Mouse (Mus musculus): ENCODE measurements around the gene Nr3c2.

The Nr3c2 gene

DNA sequence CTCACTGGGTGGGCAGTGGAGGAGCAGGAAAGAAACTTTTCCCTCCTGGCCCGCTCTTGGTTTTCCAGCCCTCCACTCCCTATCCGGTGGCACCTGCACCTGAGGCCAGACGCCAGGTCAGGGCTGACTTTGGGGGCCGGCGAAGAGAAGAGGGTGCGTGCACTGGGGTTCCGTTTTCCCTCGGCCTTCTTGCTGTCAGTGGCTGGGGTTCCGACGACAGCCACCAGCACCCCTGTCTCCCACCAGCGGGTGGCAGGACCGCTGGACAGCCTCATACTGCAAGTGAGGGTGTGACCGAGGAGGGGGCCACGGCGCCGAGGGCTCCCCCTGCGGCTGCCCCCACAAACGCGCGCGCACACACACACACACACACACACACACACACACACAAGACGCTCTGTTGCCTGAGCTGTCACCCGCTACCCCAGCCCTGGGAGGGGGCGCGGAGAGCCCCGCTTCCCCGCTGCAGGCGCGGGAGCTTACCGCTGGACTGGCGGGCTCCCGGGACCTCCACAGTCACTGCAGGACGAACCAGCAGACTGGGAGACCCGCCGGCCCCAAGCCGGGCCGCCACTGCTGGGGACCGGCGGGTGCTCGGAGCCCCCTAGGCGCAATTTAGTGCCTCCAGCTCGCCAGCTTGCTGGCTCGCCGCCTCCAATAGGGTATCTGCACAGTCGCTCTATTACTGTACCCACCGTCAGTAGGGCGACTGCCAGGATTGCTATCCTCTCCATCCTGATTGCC is at the start of gene Nr3c2:
Nr3c2 (plus strand) TSS at position 32 of the 744 bp plus-strand sequence.
- peak; percentile 33 for DNase-seq (ENCODE audit: low spot score)

DNA sequence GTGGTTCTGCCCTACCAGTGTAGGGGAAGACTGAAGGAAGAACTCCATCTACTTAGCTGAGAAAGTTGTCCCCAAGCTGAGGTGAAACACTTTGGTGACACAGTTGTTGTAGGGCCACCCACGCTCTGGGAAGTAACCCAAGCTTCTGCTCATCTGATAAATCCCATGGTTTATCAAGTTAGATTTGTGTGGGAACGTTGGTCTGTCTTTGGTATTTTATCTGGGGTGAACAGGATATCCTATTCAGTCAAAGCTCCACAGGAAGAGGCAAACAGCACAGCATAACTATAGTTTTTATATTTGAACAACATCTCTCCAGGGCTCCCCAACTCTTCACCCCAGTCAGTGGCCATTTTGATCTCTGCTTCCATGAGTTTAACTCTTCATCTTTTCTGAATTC is 40.7 kb upstream of the Nr3c2 start:
- DNase-seq (ENCODE audit: low spot score): no peak

DNA sequence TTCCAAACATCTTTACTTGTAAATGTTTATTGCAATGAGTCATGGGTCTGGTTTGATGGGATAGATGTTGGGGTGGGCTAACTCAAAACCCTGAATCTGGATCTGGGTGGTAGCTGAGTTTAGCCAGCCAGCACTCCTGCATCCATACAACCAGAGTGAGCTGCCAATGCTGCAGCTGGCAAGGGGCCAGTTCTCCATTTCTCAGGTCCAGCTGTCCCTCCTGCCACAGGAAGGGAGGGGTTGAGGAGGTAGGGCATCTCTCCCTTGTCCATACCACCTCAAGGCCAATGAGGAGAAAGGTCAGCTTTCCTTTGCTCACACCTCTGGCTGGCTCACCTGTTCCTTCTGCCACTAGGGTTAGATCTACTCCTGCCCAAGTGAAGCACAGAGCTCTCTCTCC is 39.5 kb upstream of the Nr3c2 start:
- no peak for DNase-seq (ENCODE audit: low spot score)

DNA sequence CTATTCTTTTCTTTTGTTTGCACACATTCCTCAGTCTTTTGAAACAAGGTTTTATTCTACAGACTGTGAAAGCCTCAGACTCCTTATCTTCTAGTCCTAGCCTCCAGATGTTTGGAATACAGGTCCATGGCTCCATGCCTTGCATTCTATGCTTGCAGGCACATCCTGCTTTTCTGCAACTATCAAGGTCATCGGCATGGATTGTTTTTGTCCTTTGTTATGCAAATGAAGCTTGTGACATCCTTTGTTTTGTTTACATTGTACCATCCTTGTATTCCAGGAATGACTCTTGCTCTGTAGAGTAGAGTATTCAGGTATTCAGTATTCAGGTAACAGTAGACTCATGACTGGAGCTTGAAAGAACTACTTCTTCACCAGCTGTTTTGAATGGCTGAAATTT is 36.2 kb upstream of the Nr3c2 start:
- DNase-seq (ENCODE audit: low spot score): no peak

DNA sequence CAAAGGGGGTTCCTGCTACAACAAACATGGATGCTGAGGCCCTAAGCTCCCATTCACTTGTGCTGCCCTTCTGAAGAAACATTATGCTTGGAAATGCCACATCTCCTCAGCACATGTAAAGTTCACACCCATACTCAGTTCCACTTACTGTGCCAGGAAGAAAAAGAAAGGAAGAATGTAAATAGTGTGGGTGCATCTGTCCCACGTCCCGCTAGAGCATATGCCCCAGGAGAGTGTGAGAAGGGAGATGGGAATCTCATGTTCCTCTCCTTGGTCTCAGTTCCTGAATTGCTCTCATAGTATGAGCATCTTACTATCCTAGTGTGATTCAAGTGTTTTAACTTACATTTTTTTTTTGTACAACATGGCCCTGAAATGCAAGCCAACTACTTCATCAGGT is 22.4 kb upstream of the Nr3c2 start:
- no peak for DNase-seq (ENCODE audit: low spot score)

DNA sequence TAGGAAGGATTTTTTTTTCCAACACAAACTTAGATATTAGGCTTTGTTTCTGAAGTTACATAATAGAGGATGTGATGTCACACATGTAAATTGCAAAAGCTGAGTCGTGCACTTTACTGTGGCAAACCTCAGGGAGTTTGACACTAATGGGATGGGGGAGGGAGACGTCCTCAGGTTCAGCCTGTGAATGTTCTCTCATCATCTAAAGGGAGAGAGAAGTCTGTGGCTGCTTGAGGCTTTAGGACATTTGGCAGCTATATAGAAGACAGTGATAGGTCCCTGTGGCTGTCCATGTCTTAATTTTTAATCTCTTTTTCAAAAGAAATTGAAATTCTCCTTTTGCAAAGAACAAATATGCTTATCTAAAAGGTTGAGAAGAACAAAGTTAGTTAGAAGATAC is 2.2 kb upstream of the Nr3c2 start:
- DNase-seq (ENCODE audit: low spot score): no peak

DNA sequence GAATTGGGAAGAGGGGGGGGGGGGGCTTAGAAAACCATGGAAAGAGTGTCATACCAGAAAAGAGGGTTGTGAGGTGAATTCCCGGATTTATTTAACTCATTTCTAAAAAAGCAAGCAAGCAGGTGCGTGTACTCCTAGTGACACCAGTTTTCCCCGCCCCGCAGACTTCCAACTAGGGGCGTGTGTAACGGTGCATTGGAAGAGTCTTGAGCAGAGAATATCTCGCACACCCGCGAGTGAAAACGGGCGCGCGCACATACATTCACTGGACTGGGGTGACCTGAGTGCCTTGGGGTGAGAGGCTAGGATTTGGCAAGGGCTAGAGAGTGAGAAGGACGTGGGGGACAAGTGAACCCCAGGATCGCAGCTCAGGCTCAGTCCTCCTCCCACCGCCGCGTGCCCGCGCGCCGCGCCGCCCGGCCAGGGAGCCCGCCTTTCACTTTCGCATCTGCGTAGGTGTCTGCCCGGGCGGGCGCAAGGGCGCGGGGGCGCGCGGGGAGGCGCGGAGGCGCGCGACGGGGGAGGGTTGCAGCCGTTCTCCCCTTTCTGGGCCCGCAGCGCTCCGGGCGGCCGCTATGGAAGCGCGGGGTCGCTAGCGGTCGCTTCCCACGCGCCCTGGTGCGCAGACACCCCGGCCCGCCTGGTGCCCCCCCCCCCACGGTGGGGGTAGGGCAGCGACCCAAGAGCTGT is 376 bp upstream of the Nr3c2 start:
- peak; percentile 77 for DNase-seq (ENCODE audit: low spot score)

DNA sequence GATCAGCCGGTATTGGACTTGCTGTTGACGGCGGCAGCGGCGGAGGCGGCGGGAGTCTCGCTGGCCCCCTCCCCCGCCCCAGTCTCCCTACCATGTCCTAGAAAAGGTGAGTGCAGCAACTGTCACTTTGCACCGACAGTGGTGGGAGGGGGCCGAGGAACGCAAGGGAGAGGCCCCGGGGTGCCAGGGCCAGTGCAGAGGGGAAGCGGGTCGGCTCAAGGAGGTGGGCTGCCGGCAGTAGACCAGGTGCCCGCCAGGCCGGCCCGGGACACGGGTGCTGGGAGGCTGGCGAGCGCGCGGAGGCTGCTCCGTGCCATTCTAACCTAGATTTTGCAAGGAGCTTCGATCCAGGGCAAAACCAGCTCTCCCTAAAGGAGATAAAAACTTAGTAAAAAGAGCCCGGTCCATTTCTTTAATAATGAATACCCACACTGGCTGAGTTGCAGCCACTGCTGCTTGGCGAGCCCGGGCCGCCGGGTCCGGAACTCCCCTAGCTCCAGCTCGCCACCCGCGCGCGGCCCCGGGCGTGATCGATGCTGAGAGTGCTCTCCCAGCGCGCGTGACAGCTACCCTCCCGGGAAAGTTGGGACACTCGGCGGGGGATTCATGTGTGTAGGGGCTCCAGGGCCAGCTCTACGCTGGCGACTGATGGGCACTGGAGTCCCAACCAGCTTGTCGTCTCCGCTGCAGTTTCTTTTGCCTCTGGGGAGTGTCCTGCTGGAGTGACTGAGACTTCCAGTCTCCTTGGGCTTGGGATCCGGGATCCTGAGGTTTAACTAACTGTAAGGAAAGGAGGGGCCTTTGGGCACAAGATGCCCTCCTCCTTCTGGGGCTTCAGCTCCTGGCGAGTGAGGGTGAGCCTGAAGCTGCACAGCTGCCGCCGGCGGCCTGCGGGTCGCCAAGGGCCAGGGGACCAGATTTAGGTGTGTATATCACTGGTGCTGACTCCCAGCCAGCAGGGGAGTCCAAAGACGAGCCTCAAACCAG is 1.2 kb downstream of the Nr3c2 start:
- DNase-seq (ENCODE audit: low spot score): peak; percentile 50

DNA sequence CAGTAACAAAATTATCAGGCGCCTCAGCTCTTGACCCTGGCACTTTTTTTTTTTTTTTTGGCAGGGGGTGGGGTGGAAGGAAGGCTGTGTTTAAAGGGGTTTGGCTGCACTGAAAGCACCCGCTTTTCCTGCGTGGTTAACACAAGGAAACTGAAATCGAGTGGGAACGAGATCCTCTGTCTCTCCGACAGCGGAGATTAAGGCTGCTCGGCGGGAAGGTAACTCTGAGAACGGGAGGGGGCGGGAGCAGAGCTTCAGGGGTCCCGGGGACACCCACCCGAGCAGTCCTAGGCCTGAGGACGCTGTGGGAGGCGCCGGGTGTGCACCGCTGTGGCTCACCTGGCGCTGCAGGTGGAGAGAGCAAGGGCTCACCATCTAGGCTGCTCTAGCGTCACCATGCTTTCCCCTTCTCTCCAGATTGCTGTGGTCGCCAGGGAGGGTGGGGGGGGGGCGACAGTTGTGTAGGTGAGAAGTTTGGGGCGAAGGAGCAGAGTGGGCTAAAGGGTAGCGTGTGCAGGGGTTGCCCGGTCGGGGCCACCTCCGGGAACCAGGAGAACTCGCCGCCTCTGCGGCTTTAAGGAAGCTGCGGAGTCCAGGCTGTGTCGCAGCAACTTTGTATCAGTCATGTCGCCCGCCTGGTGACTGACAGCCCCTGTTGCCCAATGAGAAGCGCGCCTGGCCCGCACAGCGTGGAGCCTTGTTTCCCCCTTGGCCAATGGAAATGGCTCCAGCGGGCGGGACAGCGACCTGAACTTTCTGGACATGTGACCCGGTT is 2.4 kb downstream of the Nr3c2 start:
- DNase-seq (ENCODE audit: low spot score): peak; percentile 96

DNA sequence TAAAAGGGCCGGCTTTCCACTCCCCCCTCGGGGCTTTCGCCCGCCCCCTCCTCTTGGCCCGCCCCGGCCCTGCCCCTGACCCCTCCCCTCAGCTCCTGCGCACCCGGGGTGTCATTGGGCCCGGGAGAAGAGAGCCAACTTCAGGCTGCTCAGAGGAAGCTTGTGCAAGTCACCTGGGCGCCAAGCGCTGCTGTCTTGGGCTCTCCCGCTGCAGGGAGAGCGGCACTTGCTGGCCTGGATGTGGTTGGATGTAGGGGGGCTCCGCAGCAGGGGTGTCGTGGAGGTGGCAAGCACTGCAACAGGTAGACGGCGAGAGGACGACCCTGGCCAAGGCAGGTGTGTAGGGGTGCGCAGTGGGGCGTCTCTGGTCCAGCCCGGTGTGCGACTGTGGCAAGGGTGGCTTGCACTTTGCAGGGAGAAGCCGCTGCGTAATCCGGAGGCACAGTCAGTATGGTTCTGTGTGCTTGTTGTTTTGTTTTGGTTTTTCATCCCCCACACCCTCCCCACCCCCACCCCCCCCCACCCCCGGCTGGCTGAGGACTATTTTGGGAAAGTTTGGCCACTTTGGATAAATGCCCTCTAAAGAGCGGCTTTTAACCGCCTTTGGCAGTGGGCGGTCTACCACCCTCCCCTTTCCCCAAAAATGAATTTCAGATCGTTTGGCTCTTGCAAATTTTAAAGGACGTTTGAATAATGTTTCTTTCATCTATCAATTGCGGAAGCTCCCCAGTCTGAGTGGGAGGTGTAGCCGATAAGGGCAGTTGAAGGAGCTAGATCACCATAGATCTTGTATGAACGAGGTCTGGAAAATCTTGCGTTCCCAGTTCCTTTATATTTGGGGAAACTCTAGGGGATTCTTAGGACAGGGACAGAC is 3.2 kb downstream of the Nr3c2 start:
- DNase-seq (ENCODE audit: low spot score): no peak

DNA sequence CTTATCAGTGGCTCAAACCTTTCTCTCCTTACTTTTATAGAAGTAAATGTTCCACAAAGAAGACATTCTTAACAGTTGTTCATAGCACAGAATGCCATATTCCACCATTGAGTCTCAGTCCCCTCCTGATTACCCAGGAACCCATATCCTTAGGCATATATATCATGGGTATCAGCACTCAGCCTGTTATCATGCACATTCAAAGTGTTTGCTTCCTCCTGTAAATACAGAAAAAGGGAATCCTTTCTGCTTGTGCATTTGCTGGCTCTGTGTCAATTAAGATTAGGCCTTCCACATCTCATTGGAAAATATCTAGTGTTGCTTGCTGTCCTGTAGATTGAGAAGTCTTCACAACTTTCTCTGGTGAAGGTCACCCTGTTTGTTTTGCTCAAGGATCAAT is 12.0 kb downstream of the Nr3c2 start:
- no peak for DNase-seq (ENCODE audit: low spot score)

DNA sequence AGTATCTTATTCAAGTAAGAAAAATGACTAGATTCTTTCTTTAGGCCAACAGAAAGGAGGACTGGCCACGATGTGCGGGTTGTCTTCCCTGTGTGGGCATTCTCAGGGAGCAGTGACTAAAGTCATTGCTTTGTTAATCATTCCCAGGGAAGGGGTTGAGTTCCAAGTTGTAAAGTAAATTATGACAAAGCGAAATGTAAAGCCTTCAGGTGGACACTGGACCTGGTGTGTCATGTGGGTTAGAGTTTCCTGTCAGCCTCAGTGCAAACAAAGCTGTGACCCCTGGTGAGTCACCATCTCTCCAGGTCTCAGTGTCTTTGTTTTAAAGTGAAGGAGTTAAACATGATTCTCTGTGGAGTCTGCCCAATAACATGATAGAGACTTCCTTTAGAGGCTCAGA is 13.4 kb downstream of the Nr3c2 start:
- DNase-seq (ENCODE audit: low spot score): no peak

DNA sequence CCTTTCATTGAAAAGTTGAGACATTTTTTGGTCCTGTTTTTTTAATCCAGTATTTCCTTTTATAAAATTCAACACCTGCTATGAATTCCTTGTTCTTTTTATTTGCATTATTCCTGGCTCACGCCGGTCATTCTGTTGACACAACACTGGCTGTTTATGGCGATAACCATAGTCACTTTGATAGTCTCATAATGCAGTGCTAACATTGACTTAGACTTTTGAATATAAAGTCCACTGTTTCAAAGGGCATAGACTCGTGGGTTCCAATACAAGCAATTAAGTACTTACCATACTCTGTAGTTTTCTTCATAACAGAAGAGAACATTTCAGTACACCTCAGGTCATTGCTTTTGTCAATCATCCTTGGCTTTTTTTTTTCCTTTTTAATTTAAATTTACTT is 14.0 kb downstream of the Nr3c2 start:
- DNase-seq (ENCODE audit: low spot score): no peak

DNA sequence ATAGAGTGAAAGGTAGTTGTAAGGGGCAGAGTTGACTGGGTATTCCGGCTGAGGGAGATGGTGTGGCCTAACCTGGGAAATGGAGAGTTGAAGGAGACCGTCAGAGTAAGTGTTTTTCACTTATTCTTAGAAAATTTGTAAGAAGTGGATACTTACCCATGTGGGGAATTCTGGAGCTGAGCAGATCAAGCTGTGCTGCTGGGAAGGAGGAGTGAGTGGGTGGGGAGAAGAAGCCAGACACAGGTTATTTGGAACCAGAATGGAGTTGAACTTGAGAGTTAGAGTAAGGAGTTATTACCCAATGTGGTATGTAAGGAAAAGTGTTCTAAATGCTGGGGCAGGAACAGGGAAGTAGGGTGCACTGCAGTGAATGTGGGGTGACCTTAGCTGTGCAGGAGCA is 16.0 kb downstream of the Nr3c2 start:
- DNase-seq (ENCODE audit: low spot score): no peak

DNA sequence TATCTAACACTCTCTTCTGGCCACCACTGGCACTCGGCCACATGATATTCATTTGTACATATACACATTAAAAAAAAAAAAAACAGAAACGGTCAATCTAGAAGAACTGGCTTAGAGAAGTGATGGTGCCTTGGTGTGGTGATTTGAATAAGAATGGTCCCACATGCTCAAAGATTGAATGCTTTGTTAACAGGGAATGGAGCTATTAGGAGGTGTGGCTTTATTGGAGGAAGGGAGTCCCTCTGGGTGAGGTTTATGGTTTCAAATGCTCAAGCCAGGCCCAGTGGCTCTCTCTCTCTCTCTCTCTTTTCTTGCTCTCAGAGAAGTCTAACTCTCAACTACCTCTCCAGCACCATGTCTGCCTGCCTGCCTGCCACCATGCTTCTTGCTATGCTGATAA is 20.3 kb downstream of the Nr3c2 start:
- DNase-seq (ENCODE audit: low spot score): no peak

DNA sequence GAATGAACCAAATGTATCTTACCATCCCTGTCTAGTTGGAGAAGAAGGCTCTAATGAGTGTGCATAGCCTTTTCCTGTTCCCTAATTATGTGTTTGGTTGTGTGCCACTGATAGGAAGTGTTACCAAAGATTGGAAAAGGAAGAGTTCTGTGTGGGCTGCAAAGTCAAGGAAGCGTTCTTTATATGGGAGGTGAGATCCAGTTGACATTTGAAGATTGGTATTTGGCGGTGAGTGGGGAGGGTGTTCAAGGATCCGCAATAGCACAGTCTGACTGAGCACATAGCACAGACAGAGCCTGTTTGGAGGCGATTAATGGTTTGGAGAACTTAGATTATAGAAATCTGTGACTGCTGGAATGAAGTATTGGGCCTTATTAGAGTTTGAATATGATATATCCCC is 24.9 kb downstream of the Nr3c2 start:
- DNase-seq (ENCODE audit: low spot score): no peak

DNA sequence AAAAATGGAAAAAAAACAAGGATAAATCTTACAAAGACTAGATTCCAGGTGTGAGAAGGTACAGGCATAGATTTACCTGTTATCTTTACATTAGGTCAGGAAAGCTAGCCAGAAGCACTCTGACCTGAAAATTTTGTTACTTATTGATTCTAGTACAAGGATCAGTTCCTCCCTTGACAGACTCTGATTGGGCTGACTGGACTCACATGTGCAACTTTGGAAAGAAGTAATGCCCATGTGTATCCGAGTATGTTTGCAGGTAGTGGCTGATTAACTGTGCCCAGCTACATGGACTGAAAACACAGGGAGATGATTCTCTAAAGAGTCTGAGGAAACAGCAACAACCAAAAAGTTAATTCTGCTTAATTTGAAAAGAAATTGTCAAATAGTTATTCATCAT is 29.1 kb downstream of the Nr3c2 start:
- no peak for DNase-seq (ENCODE audit: low spot score)

DNA sequence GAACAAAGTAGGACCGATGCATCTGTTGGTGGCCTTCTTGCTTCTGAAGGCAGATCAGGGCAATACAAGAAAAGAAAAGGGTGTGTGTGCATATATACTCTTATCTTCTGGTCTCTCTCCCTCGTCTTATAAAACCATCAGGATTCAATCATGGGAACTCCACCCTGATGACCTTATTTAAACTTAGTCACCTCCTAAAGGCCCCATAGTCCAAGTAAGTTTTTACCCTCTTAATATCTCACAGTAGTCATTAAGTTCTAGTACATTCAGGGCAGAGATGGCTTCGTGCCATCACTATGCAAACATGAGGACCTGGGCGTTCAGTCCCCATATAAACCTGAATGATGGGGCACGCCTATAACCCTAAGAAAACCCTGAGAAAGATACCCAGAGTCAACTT is 29.6 kb downstream of the Nr3c2 start:
- no peak for DNase-seq (ENCODE audit: low spot score)

DNA sequence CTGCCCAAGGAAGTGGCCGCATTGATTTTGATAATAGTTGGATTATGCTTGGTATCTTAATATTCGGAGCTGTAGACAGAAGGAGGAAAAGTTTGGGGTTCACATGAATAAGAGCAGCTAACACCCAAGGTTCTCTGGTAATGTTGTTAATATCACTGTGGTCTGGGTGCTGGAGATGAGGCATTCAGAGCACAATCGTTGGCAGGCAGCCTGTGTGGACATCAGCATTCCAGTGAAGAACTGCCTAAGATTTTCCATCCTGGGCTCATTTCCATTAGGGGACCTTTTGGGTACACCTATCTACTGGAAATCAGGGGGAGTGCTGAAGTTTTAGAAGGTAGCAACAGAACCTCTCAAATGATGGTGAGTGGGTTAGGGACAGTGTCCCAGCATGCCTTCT is 65.8 kb downstream of the Nr3c2 start:
- DNase-seq (ENCODE audit: low spot score): no peak

DNA sequence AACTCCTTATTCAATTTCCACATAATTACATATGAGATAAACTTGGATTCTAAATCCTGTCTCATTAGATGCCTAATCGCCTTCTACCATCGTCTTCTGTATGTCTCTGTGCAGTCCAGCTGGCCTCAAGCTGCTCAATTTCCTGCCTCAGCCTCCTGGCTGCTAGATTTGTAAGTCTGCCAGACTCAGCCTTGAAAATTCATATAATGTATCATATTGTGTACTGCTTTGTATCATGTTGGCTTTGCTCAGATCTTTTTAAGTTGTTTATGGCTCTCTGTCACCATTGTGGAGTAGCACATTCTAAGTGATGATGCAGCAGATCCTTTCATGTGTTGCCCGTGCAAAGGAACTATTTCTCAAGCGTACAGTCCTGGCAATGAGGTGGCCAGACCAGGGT is 71.9 kb downstream of the Nr3c2 start:
- DNase-seq (ENCODE audit: low spot score): no peak

Data from ovary, postnatal 36 days (tissue).